Mouse (Mus musculus) embryo, embryonic 9.5 days (tissue): ENCODE measurements around the gene Fam228a.
"Not testable (repeated sequence)": the region's sequence is repeated elsewhere in the genome, so short reads cannot be mapped to it uniquely, and the experiment has no call there.

Experiments used
- DNase-seq: peaks from one replicate; pipeline ENCODE4 v3.0.0-alpha.2; 2017; ENCODE audit errors: extremely low spot score

The Fam228a gene

GRCm38 (mm10) chr12:4719066-4719761, 19.0 kb downstream of the Fam228a start:
- DNase-seq, result no peak

GRCm38 (mm10) chr12:4717417-4717816, 20.8 kb downstream of the Fam228a start:
- peak; percentile 42 for DNase-seq

GRCm38 (mm10) chr12:4715606-4716005, 22.6 kb downstream of the Fam228a start:
- no peak for DNase-seq

- no peak for DNase-seq
These were observed 24.9 kb downstream of the Fam228a start for GRCm38 (mm10) chr12:4713361-4713760.

- no peak for DNase-seq
These were observed 28.3 kb downstream of the Fam228a start for GRCm38 (mm10) chr12:4709926-4710325.

GRCm38 (mm10) chr12:4708881-4709604, 29.2 kb downstream of the Fam228a start:
- no peak for DNase-seq

- no peak for DNase-seq
These were observed 29.9 kb downstream of the Fam228a start for GRCm38 (mm10) chr12:4708296-4708695.

GRCm38 (mm10) chr12:4707488-4708017, 30.7 kb downstream of the Fam228a start:
- no peak for DNase-seq

- no peak for DNase-seq
These were observed 31.3 kb downstream of the Fam228a start for GRCm38 (mm10) chr12:4706901-4707300.

GRCm38 (mm10) chr12:4706175-4706574, 32.1 kb downstream of the Fam228a start:
- no peak for DNase-seq

GRCm38 (mm10) chr12:4705626-4706025, 32.6 kb downstream of the Fam228a start:
- not testable (repeated sequence) for DNase-seq

- no peak for DNase-seq
These were observed 43.7 kb downstream of the Fam228a start for GRCm38 (mm10) chr12:4694534-4694933.

GRCm38 (mm10) chr12:4691193-4691592, 47.0 kb downstream of the Fam228a start:
- DNase-seq, result no peak

GRCm38 (mm10) chr12:4689341-4689740, 48.9 kb downstream of the Fam228a start:
- DNase-seq, result no peak

GRCm38 (mm10) chr12:4688386-4688785, 49.8 kb downstream of the Fam228a start:
- DNase-seq, result no peak

GRCm38 (mm10) chr12:4685441-4685840, 52.8 kb downstream of the Fam228a start:
- DNase-seq, result no peak

- DNase-seq, result no peak
These were observed 58.3 kb downstream of the Fam228a start for GRCm38 (mm10) chr12:4679971-4680370.

GRCm38 (mm10) chr12:4676336-4676735, 61.9 kb downstream of the Fam228a start:
- DNase-seq, result no peak

- DNase-seq, result no peak
These were observed 72.6 kb downstream of the Fam228a start for GRCm38 (mm10) chr12:4665675-4666037.

- DNase-seq, result no peak
These were observed 73.1 kb downstream of the Fam228a start for GRCm38 (mm10) chr12:4664929-4665674.
